ENCODE assay signal across 7 mouse cellular contexts in genomic region chr8:40150911-40151797, GRCm38 (mm10).
A peak's percentile ranks its signal among the peaks of the same experiment; 100 is the strongest.
DNase-seq lines count a peak whose midpoint lies in the region; ATAC-seq and TF ChIP-seq lines count a peak whose summit lies in the region.

No protein-coding gene starts in this region.

- peak; percentile 73 for TF ChIP-seq CTCF in gastrocnemius, adult 2 months (IDR thresholded peaks at IDR 0.05)
- TF ChIP-seq CTCF in left cerebral cortex, adult 2 months (IDR thresholded peaks at IDR 0.05): peak; percentile 83

- peak; percentile 62 to 72 for DNase-seq in adrenal gland, adult 18-20 months (ENCODE audit: low spot score in 2 of 2)
- peak; percentile 59 to 75 for DNase-seq in cerebellum, postnatal 4 days (ENCODE audit: low spot score in 2 of 2)
- DNase-seq in gastrocnemius, adult 2 months: peak; percentile 58
- peak; percentile 56 for DNase-seq in induced T-regulatory cell, adult 2 months (ENCODE audit: low read depth)
- peak; percentile 74 to 77 for DNase-seq in left cerebral cortex, adult 2 months (ENCODE audit: extremely low spot score in 1 of 2, low spot score in 2 of 2)
- peak; percentile 74 for DNase-seq in right cerebral cortex, postnatal 14 days

- H3K27ac ChIP-seq in gastrocnemius, adult 2 months: no peak overlapping the region
- H3K27ac ChIP-seq in left cerebral cortex, adult 2 months: no peak overlapping the region

- H3K4me3 ChIP-seq in gastrocnemius, adult 2 months: peak overlapping the region; percentile 39
- H3K4me3 ChIP-seq in left cerebral cortex, adult 2 months: no peak overlapping the region

- intact Hi-C loops in gastrocnemius, adult 2 months (cut with DNase I): no loop called here
- intact Hi-C loops in left cerebral cortex, adult 2 months (cut with DNase I): loop anchor here (2.0 to 5.0 kb wide), 2 partner anchors 268 to 346 kb away; no protein-coding TSS in a partner anchor

- peak; percentile 76 for ATAC-seq in megakaryocyte, adult 5-6 weeks (ENCODE audit: poor library complexity, severe bottlenecking)
